Mouse (Mus musculus): ENCODE results near the gene Dpp8.
"Not testable (repeated sequence)": the region's sequence is repeated elsewhere in the genome, so short reads cannot be mapped to it uniquely, and the experiment has no call there.

The Dpp8 gene

DNA sequence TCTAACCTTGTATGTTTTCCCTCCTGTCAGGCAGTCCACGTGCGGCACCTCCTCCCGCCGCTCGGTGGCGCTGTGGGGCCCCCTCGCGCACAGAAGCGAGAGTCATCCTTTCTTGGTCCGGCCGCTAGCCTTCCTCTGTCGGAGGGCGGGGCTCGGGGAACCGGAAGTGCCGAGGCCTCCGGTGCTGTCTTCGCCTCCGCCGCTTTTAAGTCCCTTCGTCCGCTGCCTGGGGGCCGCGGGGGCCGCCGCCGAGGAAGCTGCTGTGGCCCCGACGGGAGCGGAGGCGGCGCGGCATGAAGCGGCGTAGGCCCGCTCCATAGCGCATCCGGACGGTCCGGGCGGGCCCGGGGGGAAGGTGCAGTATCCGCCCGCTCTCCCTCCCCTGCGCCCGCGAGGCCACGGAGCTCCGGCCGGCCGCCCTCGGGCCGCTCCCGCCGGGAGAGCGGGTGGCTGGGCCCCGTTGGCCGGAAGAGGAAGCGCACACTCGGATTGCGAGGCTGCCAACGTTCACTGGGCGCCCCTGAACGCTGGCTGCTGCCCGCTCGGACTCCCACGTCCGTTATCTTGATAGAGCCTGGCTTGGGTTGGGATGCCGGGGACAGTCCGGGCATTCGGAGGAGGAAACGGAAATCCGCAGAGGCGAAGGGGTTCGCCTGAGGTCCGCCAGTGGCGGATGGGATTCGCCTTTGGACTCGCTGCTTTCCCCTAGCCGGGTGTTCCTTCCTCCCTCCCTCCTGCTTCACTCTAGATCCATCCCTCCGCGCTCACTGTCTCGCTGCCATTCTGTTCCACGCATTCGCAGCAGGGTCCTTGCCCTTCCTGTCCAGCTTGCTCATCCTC, at the start of gene Dpp8:
TSS of gene Dpp8 (plus strand) at position 146 of the 840 bp plus-strand sequence.
- DNase-seq = peak; percentile 93 to 95

DNA sequence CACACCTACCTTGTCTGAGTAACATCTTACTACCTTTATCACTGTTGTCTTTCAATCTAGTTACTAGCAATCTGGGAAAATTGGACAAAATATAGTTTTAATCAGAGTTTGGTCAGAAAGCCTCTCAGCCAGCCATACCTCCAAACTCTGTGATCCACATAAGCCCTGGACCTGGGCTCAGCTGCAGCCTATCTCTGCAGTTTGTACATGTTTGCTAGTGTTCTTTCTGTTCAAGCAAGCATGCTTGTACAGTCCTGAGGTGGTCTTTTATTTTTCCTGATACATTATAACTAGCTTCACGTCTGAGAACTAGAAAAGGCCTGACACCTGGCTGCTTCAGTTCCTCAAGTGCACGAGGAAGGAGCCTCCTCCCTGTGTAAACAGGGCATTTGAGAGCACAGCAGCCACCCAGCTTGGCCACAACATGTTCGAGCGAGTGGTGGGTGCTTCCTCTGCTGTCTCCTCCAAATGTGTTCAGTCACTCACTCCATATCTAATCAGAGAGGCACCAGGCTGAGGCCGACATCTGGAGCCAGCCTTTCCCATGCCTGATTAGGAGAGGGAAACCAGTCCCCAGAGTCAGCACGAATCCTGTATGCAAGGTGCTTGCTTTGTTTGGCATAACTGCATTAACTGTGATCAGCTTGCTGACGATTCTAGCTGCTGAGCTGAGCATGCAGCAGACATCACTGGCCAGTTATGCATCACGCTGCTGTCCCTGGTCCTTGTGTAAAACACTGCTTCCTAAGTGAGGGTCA, 47.0 kb upstream of the Dpp8 start:
- no peak for DNase-seq

DNA sequence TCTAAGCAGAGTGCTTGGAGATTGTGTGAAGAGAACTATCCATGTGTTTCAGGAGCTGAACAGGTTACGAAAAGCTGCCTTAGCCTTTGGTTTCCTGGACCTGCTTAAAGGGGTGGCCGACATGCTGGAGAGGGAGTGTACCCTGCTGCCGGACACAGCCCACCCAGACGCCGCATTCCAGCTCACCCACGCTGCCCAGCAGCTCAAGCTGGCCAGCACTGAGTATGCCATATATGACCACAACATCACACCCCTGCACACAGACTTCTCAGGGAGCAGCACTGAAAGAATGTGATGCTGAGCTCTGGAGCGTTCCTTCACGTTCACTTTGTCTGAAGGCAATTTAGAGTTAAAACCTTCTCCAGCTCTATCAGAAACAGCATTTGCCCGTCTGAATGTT, 46.4 kb upstream of the Dpp8 start:
- DNase-seq = no peak

DNA sequence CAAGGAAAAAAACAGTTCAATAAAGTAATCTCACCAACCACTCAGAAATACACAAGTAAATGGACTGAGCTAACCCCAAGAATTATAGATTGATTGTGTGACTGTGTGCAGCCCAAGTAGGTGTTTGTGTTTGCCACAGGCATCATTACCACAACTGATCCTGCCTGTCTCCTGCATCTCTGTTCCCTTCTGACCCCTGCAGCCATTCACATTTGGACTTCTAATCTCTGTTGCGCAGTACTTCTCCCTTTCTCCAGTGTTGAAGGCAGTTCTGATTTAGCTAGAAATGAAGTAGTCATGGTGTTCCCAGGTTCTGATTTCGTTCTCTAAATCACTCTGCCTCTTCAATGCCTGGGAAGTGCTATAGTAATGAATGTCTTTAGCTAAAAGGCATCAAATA, 44.6 kb upstream of the Dpp8 start:
- no peak for DNase-seq

DNA sequence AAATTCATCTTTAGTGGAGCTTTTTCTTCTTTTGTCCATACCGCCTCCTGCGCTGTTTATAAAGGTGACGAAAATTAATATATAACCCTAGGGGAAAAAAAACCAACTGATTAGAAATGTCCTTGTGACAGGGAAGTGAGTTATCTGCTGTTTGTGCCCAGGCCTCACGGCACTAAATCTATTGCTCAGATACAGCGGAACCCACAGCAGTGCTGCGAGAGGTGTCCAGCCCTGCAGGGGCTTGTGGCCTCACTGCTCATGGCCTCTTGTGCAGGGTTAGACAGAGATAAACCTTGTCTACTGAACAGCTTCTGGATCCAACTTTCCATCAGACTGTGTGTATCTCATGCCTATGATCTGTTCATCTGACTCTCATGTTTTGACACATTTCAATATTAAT, 43.8 kb upstream of the Dpp8 start:
- DNase-seq = no peak

DNA sequence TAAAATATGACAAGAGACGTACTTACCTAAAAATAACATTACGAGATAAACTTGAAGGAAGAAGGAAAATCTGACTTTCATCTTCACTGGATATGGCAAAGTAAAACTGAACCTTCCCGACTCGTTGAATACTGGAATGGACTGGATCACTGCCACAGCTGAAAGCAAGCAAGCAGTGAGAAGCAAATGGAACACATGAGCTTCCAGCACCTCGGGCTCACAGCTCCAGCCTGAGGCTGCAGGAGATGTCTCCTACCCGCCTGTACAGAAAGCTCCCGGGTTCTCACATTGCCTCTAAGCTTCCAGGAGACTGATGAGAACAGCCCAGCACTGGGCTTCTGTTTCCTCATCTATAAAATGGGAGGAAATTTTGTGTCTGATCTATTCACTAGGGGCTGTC, 41.9 kb upstream of the Dpp8 start:
- DNase-seq = no peak

DNA sequence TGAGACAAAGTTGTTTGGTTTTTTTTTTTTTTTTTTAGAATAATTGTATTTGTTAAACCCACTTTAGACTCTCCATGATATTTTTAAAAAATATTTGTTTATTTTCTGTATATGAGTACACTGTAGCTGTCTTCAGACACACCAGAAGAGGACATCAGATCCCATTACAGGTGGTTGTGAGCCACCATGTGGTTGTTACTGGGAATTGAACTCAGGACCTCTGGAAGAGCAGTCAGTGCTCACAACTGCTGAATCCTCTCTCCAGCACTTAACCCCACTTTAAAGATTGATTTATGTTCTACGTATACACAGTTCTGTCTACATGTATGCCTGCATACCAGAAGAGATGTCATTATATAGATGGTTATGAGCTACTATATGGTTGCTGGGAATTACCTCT, 36.8 kb upstream of the Dpp8 start:
- not testable (repeated sequence) for DNase-seq

DNA sequence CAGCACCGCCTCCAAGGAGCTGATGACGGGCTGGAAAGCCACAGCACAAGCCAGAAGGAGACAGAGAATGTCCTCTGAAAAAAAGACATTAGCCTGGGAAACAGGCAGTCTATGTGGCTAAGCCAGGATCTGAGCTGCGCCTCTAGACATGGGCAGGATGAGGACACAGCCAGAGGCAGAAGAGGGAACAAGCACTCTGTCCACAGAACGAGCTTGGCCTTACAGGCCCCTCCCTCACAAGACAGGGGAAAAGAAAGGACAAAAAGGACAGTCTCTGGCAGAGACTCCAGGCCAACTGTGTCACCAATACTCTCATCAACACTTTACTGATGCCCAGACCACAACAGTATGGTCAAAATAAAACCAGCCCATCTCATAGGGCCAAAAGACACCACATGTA, 30.7 kb upstream of the Dpp8 start:
- DNase-seq = no peak

DNA sequence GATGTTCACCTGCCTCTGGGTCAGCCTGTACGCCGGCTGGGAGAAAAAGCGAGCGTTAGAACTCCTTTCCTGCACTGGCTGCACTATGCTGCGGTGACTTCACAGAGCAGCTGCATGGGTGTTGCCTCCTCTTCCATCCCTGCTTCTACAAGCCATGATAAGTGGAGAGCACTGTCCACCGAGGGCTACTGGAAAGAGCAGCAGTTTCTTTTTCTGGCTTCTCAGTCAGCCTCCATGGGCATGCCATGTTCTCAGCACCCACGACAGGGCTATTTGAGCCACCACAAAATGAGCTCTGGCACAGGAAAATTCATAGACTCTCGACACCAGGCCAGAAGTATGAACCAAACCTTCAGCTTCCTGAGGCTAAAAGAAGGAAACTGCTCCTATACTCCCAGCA, 26.5 kb upstream of the Dpp8 start:
- no peak for DNase-seq

DNA sequence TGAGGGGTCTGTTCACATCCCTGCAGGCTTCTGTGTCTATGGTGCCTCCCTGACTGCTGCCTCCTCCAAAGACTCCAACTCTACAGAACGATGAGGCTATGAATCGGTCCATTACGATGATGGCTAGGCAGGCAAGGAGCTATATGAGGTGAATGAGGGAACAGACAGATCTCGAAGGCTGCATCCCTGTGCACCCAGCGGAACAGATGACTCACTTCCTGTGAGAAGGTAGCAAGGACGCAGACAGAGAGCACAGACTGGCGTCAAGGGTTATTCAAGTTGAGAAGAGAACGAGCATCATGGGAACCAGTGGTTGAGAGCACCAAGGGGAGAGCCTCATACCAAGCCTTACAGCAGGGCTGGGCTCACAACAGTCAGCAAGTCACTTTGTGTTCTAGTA, 21.6 kb upstream of the Dpp8 start:
- DNase-seq = no peak

DNA sequence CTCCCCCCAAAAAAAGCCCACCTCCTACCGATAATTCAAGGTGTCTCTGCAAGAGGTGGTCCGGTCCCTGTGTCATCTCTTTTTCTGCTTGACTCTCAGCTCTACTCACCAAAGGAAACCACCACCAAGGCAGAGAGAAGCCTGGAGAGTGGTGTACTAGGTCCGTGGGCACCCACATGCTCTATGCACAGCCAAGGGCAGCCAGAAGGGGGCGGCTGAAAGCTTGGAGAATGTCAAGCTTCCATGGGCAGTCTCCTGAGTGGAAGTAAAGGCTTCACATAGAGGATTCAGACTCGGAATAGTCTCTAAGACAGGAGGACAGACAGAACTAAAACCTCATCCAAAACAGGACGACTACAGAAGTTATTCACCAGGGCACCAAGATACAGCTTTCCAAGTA, 20.9 kb upstream of the Dpp8 start:
- peak; percentile 43 to 58 for DNase-seq

DNA sequence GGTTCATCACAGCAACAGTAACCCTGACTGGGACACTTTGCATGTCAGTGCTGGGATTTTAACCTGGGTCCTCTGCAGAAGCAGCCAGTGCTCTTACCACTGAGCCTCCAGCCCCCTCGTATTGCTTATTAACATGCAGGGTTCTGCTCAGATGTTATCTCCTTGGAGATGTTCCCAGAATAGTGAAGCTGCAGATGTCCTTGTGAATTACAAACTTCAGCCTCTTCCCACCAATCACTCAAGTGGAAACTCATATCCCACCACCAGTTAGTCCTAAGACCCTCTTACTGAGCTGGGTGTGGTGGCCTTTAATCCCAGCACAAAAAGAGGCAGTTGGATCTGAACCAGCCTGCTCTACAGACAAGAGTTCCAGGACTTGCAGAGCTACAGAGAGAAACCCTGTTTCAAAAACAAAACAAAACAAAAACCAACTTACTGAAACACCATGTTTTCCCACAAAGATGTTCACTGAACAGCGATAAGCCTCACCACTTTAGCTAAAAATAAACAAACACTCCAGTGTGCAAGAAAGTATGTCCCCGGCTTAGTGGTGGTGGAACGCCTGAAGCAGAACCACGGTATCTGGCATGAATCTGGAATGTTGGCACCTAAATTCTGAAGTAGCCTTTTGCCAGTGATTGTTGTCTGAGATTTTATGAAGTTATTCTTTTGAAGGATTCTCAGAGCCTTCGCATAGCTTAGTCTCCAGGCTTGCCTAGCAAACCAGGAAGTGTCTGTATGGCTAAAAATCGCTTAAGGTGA, 16.6 kb upstream of the Dpp8 start:
- peak in 1 of 2 experiments; percentile 36 for DNase-seq

DNA sequence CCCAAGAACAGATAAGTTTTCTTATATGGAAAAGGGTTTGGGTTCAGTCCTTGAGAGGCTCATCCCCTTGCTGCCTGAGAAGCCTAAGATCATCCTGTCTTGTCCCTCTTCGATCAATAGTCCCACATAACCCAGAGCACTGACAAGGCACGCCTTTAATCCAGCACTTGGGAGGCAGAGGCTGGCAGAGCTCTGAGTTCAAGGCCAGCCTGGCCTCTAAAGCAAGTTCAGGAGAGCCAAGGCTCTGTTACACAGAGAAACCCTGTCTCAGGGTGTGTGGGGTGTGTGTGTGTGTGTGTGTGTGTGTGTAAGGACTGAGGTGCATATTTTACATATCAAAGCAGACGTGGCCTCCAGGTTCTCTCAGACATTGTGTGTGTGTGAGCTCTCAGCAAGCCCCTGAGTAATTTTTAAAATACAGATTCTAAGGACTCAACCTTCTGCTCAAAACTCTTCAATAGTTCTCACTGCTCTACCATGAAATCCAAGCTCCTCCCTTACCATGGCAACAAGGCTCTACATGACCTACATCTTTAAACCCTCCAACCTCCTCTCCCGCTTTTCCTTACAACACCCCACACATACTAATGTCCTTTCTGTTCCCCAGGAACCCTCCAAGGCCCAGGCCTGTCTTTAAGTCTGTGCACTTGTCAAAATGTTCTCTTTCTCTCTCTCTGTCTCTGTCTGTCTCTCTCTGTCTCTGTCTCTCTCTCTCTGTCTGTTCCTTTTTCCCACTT, 15.8 kb upstream of the Dpp8 start:
- no peak for DNase-seq

DNA sequence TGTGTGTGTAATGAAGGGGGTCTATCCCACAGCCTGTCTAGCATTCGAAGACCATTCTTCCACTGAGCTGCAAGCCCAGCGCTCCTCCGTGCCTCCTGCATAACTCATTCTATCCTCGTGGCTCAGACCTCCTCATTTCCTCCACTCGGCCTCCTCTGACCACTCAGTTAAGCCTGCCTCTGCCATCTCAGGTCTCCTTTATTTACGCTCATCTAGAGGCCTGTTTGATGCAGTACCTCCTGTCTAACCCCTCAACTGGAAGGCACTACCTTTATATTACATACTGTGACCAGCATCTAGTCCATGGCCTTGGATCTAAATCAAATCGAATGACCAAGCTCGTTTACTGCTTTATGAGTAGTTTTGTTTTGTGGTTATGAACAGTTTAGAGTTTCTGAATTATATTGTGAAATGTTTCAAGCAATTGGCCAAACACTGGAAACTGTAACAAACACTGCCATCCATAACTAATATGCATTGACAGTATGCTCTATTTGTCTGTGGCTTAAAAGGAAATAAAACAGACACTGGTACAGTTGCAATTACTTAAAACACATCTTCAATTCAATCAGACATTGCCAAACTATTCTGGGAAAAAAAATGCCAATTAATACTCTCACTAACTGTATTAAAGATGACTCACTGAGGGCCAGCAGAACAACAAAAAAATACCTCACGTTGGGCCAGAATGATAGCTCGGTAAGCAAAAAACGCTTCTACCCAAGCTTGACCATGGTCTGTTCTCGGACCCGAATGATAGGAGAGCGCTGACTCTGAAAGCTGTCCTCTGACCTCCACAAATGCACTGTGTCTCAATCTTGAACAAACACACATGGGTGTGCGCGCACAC, 15.0 kb upstream of the Dpp8 start:
- DNase-seq = no peak

DNA sequence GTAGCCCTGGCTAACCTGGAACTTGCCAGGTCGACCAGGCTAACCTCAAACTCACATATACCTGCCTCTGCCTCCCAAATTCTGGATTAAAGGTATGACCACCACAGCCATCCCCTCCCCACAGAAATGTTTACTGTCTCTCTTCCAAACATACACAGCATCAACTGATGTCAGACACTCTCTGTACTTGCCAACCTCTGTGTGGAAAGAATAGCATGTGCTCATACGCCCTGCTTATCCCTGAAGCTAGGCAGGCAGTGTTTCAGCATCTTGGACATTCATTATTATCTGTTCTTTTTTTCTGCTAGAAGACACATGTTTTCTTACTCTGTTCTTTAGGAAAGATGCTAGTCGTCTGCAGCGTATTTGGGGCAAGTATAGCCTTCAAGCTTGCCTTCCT, 14.3 kb upstream of the Dpp8 start:
- no peak for DNase-seq

DNA sequence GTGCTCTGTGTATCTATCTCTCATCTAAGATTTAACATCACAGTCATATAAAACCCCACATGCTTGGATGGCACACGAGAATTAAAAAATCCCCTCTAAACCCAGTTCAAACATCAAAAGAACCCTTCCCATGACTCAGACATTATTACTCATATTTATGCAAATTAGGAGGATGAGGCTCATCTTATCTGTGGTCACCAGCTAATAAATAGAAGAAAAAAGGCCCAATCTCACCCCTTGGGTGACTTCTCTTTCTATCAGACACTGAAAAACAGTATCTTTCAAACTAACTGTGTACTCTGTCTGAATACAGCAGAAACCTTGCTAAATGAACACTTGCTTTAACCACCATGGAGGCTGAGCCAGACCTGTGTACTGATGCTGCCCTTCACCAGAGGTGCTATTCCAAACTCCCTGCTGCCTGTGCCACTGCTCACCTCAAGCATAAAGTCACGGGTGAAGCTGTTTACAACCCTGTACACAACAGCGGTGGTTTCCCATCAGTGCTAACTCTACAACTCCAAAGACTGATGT, 13.6 kb upstream of the Dpp8 start:
- no peak for DNase-seq

DNA sequence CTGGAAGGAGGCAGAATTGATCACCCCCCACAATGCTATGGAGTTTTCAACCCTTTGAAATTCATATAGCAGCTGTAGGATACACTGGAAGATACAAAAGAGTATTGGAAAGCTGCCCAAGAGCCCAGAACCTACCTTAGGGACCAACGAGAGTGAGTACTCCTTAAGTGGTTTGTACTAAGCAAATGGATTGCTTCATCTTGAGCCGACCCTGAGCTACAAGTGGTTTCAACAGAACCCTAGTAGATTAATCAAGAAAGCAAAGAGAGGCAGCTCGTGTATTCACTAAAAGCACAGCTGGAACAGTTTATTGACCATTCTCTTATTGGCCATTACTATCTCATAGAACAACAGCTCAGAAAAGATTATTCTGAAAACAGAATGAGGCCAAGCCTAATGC, 13.1 kb upstream of the Dpp8 start:
- DNase-seq = peak; percentile 27 to 68

DNA sequence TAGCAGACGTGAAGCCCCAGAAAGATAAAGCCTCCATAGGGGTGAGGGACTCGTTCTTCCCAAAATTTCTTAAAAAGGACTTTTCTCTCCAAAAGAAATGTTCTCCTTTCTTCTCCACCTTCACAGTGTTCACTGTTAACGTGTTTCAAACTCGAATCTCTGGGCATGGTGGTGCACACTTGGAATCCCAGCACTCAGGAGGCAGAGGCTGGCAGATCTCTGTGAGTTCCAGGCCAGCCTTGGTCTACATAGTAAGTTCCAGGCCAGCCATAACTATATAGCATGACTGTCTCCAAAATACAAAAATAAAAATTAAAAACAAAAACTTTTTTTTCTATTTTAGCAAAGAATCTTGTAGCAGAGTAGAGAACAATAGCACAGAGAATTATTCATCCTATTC, 12.1 kb upstream of the Dpp8 start:
- no peak for DNase-seq

DNA sequence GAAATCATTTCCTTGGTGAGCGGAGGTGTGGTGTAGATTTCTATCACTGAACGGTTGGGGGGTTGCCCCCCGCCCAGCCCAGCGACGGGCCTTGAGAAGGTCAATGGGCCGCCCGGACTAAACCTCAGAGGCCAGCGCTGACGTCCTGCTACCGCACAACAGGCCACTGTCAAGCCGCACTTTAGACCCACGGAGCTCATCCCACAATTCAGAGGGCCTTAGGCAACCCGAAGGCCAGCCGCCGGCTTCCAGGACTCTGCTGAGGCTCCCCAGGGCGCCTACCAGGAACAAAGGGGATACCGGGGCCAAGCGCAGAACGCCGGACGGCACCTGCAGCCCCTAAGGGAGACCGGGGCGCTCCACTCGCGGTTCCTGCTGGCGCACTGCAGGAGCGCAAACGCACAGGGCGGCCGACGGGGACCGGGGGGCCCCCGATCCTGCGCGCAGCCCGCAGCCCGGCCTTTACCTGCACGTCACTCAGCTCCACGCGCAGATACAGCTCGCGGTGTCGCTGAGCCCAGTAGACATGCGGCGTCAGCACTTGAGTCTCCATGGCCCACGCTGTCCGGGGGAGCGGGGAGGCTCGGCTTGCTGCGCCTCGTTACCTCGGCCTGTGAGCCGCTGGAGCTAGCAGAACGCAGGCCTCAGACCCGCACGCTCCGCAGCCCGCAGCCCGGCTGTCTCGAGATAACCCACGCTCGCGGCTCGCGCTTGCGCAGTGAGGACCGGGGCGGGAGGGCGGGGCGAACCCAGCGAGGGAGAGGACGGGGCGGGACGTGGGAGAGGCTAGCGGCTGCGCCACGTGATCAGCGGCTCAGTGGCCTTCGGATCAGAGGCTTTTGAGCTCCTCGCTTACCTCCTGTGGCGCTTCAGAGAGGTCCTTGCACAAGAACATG, 11.0 kb upstream of the Dpp8 start, which contains the start of gene Hacd3:
TSS of gene Hacd3 (minus strand) at position 703 of the 896 bp plus-strand sequence.
- peak; percentile 91 to 93 for DNase-seq

DNA sequence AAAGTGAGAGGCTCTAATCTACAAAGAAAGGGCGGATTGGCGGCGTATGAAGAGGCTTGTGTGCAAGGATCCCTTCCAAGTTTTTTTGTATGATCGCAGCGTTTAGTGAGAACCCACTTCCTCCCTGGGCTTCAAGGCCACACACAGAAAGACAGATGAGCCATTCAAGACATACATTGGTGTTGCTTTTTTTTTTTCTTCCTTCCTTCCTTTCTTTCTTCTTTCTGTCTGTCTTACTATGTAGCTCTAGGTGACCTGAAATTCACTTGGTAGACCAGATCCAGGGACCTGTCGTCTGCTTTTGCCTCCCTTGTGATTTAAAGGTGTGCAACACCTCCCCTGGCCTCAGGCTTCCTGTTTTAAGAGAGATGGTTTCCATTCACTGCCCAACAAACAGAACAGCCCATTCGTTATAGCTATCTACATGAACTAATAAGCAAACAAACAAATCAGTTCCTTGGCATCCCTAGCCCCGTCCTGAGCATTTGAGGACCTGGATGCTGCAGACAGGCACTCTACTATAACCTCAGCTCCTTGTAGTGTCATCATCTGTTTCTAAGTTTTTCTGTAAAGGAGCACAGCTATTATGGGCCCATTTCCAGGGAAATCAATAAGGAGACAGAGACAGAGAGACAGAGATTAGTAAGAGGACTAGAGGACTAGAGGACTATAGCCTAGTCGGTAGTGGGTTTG, 10.2 kb upstream of the Dpp8 start:
- DNase-seq = no peak

All from lung, adult 18-20 months (tissue).